Mouse (Mus musculus): ENCODE measurements around the gene Top3a.
"Not testable (repeated sequence)": the region's sequence is repeated elsewhere in the genome, so short reads cannot be mapped to it uniquely, and the experiment has no call there.

Gene Top3a

GRCm38 (mm10) chr11:60776829-60777740, at the start of gene Top3a, which contains the start of gene Smcr8:
Gene Top3a, minus strand, starts transcription at chr11:60777365.
Gene Smcr8, plus strand, starts transcription at chr11:60777524.
- peak; percentile 95 for DNase-seq (ENCODE audit: low read depth)

DNA sequence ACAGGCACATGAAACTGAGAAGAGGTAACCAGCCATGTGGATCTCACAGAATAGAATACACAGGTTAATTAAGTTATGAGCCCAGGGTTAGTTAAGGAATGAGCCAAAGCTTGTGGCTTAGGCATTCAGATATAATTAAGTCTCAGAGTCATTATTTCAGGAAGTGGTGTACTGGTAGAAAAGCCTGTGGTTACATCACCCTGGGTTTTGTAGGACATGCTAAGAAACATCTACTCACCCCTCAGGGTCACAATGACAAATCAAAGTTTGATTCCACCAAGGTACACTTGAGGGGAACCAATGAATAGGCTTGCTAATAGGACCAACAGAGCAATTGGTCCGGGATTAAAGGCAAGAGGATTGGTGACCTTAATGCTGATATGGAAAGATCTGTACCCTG, 49.5 kb upstream of the Top3a start:
- peak; percentile 18 for DNase-seq (ENCODE audit: low read depth)

DNA sequence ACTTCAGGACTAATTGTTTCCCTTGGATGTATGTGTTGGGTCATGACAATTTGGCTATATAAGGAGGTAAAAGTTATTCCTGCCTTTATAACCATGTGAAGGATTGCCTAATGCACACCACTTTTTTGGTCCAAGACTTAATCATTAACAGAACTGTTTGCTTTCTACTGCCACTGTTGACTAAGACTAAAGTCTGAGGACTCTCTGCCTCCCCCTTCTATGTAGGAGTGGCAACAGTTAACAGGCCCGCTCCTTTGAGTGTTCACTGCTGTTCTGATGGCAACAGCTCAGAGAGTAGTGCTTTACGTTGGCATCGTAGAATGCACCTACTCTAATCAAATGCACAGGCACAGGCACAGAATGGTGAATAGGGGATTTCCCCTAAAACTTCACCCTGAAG, 48.0 kb upstream of the Top3a start:
- peak; percentile 12 for DNase-seq (ENCODE audit: low read depth)

DNA sequence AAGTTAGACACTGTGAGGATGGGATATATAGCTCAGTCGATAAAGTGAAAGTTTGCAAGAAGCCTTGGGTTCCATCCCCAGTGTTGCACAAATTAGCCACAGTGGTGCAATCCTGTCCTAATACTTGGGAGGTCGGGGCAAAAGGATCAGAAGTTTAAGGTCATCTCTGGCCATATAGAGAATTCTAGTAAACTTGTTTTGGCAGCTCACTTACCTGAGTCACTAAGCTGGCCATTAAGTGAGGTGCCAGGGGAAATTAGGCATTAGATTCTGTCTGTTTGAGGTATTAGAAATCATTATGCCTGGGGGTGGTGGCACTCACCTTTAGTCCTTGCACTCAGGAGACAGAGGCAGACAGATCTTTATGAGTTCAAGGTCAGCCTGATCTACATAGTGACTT, 46.6 kb upstream of the Top3a start:
- DNase-seq (ENCODE audit: low read depth) = no peak

GRCm38 (mm10) chr11:60816398-60816797, 39.2 kb upstream of the Top3a start:
- DNase-seq (ENCODE audit: low read depth) = no peak

- not testable (repeated sequence) for DNase-seq (ENCODE audit: low read depth)
Observed at GRCm38 (mm10) chr11:60811618-60812017, 34.5 kb upstream of the Top3a start, which contains the start of gene Shmt1. Gene Shmt1, minus strand, starts transcription at chr11:60811718.

GRCm38 (mm10) chr11:60811054-60811460, 33.9 kb upstream of the Top3a start:
- peak; percentile 96 for DNase-seq (ENCODE audit: low read depth)

DNA sequence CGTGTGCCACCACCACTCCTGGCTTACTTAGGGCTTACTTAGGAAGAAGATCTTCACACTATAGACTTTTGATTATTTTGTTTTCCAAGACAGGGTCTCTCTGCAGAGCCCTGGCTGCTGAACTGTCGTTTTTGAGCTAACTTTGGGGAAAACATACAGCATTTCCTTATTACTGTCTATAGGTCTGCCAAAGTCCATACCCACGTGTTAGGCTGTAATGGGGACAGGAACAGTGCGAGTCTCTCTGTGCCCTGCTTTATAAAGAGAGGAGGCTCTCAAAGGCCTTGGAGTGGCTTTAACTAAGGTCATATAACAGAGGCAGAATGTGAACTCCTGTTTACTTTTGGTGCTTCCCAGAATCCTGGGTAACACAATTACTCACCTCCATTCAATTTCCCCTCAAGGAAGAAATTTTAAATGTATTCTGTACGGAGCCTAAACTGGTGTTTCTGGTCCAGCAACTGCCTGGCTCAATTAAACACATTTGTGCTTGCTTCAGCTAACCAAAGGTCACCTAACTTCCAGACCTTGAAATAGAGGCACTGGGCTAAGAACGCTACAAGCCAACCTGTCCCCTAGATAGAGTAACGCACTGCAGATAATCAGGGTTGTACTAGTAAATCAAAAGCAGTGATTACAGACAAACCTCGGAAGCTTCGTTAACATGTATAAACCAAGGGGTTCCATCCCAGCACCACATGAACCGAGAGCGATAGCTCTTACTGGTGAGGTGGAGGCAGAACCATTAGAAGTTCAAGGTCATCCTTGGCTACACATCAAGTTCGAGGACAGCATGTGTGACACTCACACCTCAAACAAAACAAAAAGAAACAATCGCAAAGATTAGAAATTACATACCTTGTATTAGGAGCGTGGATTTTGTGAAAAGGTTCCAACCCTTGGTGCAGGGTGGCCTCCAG, 33.1 kb upstream of the Top3a start:
- peak; percentile 28 for DNase-seq (ENCODE audit: low read depth)

DNA sequence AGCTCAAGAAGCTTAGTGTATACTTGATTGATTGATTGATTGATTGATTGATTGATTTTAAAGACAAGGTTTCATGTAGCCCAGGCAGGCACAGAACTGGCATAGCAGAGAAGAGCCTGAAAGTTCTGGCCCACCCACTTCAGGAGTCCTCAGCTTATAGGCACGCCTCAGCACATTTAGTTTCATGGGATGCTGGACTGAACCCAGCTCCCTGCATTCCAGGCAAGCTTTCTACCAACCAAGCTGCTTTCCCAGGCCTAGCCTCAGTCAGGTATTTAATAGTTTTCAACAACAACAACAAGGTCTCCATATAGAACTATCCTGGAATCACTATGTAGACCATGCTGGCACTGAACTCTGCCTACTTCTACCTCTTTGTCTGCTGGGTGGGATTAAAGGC, 32.4 kb upstream of the Top3a start:
- peak; percentile 9 for DNase-seq (ENCODE audit: low read depth)

GRCm38 (mm10) chr11:60808286-60809070, 31.3 kb upstream of the Top3a start:
- DNase-seq (ENCODE audit: low read depth) = no peak

DNA sequence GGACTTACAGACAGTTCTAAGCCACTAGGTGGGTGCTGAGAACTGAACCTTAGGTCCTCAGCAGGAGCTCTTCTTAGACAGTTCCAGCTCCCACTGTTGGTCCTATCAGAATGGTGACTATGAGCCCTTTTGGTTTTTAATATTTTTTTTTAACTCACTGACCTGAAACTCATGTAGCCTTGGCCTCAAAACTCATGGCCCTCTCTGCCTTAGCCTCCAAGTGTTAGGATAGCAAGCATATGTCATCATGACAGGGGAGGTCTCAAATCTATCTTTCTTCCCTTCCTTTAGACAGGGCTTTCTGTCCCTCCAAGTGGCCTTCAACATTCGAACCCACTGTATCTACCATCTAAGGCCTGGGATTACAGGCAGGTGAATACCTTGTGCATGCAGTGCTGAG, 23.7 kb upstream of the Top3a start:
- no peak for DNase-seq (ENCODE audit: low read depth)

DNA sequence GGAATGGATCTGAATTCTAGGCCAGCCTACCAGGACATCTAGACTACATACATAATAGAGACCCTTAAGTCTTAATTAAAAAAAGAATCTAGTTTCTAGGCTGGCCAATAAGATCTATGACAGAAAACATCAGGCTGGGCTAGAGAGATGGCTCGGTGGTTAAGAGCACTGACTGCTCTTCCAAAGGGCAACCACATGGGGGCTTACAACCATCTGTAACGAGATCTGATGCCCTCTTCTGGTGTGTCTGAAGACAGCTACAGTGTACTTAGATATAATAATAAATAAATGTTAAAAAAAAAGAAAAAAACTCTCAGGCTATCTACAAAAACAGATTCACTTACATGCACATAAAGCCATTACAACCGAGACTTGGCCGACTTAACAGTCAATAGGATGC, 22.8 kb upstream of the Top3a start:
- DNase-seq (ENCODE audit: low read depth) = no peak

- no peak for DNase-seq (ENCODE audit: low read depth)
Observed at GRCm38 (mm10) chr11:60796342-60796741, 19.2 kb upstream of the Top3a start.

- no peak for DNase-seq (ENCODE audit: low read depth)
Observed at GRCm38 (mm10) chr11:60790472-60790871, 13.3 kb upstream of the Top3a start.

DNA sequence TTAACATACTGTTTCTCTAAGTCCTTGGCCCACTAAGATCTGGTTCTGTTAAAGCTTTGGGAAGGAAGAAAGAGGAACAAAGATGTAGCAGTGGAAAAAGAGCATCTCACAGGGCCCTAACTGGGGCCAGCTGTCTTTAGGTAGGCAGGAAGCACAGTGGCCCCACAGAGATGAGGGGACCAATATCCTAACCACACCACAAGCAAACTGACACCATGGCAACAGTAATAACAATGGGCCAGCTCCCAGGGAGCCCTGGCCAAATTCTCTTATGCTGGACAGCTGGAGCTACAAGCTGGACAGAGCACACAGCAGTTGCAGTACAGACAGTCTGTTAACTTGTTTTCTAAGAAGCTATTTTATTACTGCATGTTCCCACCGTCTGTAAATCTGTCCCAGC, 10.4 kb upstream of the Top3a start:
- no peak for DNase-seq (ENCODE audit: low read depth)

GRCm38 (mm10) chr11:60784179-60784922, 7.2 kb upstream of the Top3a start:
- DNase-seq (ENCODE audit: low read depth) = no peak

DNA sequence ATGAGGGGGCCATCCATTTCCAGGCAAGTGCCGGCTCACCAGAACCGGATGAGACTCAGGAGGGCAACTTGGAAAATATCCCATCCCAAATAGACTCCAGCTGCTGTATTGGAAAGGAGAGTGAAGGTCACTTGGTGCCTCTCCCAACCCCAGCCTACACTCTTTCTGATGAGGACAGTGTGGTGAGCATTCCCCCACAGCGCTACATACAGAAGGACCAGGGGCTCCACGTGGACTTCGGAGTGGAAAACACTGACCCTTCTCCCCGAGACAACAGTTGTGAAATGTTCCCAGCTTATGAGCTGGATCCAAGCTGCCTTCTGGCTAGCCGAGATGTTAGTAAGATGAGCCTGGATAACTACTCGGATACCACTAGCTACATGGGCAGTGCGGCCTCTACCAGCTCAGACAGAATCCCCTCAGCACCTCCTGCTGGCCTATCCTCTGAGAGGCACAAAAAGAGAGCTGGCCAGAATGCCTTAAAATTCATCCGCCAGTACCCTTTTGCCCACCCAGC, 2.6 kb upstream of the Top3a start:
- no peak for DNase-seq (ENCODE audit: low read depth)

DNA sequence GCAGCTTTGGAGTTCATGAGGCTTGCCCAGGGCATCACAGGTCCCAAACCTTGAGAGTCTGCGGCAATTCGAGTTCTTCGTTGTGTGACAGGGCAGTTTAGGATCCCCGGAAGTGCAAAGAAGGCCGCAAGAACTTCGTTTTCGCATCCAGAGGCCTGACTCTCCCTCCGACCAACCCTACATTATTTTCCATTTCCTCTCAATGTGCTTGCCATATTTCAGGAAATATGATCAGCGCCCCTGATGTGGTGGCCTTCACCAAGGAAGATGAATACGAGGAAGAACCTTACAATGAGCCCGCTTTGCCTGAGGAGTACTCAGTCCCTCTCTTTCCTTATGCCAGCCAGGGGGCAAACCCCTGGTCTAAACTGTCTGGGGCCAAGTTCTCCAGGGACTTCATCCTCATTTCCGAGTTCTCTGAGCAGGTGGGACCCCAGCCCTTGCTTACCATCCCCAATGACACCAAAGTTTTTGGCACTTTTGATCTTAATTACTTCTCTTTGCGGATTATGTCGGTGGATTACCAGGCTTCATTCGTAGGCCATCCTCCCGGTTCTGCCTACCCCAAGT, 721 bp upstream of the Top3a start:
- no peak for DNase-seq (ENCODE audit: low read depth)

- no peak for DNase-seq (ENCODE audit: low read depth)
Observed at GRCm38 (mm10) chr11:60776107-60776828, 897 bp downstream of the Top3a start.

GRCm38 (mm10) chr11:60775578-60775977, 1.6 kb downstream of the Top3a start:
- no peak for DNase-seq (ENCODE audit: low read depth)

All from induced T-regulatory cell, adult 2 months (primary cell).